Mouse (Mus musculus) ovary, postnatal 14 days (tissue): ENCODE results near the gene Wtip.
A peak's percentile ranks its signal among the peaks of the same experiment; 100 is the strongest.
"Not testable (repeated sequence)": the region's sequence is repeated elsewhere in the genome, so short reads cannot be mapped to it uniquely, and the experiment has no call there.

Experiments used
- DNase-seq: peaks from one replicate; pipeline ENCODE4 v3.0.0; 2022; ENCODE audit warnings: low spot score

The Wtip gene

DNA sequence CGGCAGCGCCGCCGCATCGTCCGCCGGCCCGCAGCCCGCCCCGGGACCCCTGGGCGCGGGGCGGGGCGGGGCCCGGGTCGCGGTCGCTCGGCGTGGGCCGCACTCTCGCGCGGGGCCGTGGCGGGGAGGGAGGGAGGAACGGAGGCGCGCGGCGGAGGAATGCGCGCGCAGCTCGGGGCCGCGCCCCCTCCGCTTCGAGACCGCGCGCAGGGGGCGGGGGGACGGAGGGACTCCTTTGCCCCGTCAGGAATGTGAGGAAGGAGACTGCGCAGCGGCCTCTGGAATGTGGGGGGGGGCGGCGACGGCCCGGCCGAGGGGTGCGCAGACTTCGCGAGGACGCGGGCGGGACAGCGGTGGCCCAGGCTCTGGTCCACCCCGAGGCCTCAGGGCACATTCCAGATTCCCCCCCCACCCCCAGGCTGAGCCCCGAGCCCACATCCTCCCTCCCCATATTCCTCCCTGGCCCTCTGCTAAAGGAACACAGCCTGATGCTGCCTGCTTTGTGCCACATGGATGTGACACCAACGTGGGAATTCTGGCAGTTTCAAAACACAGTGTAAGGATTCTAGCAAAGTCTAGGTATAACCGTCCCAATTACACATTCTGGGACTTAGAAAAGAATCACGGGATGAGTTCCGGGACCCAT lies at the start of gene Wtip:
TSS of gene Wtip (minus strand) at position 152 of the 646 bp plus-strand sequence.
- DNase-seq, result peak; percentile 67

DNA sequence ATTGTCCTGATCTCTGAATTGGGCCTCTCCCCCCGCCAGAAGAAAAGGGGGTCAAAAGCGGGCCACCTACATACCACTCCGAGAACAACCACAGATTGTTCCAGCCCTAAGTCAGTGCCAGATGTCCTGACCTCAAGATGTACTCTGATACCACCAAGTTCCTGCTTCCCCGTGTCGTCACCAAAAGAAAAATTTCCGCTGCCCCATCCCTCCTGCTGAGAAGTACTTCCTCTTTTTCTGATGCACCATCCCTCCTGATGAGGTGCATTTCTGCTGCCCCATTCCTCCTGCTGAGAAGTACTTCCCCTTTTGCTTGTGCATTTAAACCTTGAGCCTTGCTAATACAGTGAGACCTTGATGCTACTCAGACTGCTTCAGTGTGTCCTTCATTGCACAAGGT lies 43.2 kb upstream of the Wtip start:
- not testable (repeated sequence) for DNase-seq

- no peak for DNase-seq
These were observed 39.2 kb upstream of the Wtip start for GRCm38 (mm10) chr7:34172251-34172650.

DNA sequence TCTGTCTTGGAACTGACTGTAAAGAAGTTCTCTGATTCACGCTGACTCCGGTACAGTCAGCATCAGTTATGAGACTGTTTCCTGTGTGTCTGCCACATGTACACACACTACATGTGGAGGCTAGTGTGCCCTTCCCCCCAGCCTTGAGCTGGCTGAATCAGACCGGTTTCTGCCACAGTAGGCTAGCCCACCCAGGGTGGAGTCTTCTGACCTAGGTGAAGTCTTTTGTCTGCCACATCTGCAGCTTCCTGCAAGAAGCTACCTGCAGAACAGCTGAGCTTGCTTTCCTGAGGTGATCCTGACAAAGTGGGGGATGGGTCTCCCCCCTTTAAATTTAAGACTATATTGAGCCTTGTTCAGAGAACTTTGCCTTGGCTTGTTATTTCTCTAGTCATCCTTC lies 36.4 kb upstream of the Wtip start, which contains the start of gene Uba2:
TSS of gene Uba2 (minus strand) at position 146 of the 400 bp plus-strand sequence.
- no peak for DNase-seq

GRCm38 (mm10) chr7:34168470-34169251 lies 35.6 kb upstream of the Wtip start:
- peak; percentile 92 for DNase-seq

DNA sequence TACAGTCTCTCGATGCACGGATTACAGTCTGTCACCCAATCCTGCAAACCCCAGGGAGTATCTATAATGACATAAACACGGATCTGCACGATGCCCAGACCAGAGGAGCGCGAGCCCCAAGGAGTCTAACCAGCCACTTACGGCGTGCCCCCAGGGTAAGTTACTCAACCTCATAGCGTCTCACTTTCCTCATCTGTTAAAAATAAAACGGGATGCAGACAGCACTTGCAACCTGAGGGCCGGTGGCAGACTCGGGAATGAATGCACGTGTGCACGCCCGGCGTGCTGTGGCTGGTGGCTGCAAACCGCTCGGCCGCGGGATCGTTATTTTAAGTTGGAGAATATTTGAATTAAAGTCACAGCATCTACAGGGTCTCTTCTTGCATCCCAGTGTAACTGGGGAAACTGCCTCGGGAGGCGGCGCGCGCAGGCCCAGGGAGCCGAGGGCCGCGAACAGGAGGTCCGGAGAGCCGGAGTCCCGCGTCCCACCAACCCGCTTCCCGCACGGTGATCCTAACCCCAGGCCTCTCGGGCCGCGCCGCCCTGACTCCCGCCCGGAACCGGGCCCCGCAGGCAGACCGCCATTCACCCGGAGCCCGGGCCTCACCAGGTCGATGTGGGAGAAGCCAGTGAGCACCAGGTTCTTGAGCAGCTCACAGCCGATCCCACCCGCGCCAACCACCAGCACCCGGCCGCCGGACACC lies 34.9 kb upstream of the Wtip start:
- DNase-seq, result no peak

DNA sequence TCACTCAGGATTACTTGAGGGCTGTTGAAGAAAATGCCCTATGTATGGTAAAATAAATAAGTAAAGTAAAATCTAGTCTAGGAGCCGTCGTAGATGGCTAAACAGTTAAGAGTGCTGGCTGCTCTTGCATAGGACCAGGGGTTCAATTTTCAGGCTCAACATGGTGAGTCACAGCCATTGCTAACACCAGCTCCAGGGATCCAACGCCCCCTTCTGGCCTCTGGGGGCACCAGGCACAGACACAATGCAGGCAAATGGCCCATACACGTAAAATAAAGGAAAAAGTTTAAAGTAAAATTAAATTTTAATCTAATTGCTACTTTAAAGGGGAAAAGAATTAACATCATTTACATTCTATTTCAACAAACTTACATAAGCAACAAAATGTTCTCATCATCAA lies 33.8 kb upstream of the Wtip start:
- no peak for DNase-seq

DNA sequence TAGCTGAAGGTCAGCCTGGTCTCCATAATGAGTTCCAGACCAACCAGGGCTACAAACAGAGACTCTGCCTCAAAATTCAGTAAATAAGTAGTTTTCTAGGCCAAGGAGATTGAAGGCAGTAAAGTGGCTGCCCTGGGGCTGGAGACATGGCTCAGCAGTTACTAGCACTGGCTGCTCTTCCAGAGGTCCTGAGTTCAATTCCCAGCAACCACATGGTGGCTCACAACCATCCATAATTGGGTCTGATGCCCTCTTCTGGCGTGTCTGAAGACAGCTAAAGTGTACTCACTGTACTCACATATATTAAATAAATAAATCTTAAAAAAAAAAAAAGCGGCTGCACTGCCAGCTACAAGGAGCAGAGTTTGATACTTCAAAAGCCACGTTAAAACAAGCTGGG lies 32.9 kb upstream of the Wtip start:
- no peak for DNase-seq

- DNase-seq, result no peak
These were observed 31.6 kb upstream of the Wtip start for GRCm38 (mm10) chr7:34164671-34165070.

- DNase-seq, result no peak
These were observed 26.1 kb upstream of the Wtip start for GRCm38 (mm10) chr7:34159167-34159566.

GRCm38 (mm10) chr7:34157994-34158393 lies 24.9 kb upstream of the Wtip start:
- DNase-seq, result no peak

GRCm38 (mm10) chr7:34147193-34147592 lies 14.1 kb upstream of the Wtip start:
- DNase-seq, result no peak

DNA sequence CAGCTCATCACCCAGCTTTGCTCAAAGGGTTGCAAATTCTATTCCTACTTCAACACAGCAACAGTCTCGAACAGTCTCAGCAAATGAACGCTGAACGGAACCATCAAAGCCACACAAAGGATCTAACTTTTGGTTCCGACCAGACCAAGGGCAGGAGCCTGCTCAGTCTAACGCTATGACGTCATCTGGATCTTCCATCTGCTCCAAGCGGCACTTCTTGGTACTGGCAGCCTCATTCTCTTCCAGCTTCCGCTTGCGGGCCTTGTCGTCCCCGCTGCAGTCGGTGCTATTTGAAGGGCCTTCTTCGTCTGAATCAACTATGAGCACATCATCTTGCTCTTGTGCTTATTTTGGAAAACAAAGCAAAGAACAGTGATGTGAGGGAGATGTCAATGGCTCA lies 8.1 kb upstream of the Wtip start:
- no peak for DNase-seq

GRCm38 (mm10) chr7:34139493-34139892 lies 6.4 kb upstream of the Wtip start:
- DNase-seq, result no peak

GRCm38 (mm10) chr7:34134336-34134735 lies 1.3 kb upstream of the Wtip start:
- no peak for DNase-seq

DNA sequence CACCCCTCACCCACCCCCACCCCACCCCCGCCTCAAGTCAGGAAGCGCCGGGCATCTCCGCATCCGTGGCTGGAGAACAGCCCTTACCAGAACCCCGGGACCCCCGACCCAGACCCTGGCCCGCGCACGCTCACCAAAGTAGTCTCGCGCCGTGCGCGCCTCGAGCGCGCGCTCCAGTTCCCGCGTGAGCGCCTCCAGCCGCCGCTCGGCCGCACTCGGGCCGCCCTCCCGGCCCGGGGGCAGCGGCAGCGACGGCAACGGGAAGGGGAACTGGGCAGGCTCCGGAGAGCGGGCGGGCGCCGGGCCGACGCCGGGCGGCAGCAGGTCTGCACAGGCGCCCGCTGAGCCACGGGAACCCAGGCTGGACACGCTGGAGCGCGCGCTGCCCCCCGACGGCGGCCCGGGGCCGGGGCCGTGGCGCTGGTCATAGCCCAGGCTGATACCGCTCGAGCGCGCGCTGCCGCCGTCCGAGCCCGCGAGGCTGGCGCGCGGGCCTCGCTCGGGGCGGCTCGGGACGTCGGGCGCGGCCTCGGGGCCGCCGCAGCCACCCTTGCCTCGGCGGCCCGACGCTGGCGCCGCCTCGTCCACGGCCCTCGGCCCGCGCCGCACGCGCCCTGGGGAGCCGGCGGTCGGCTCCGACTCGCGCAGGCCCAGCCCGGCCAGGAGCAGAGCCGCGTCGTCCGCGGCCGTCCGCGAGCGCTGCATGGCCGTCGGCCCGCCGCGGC lies 551 bp downstream of the Wtip start:
- DNase-seq, result peak; percentile 13

GRCm38 (mm10) chr7:34131959-34132354 lies 1.1 kb downstream of the Wtip start:
- DNase-seq, result no peak

DNA sequence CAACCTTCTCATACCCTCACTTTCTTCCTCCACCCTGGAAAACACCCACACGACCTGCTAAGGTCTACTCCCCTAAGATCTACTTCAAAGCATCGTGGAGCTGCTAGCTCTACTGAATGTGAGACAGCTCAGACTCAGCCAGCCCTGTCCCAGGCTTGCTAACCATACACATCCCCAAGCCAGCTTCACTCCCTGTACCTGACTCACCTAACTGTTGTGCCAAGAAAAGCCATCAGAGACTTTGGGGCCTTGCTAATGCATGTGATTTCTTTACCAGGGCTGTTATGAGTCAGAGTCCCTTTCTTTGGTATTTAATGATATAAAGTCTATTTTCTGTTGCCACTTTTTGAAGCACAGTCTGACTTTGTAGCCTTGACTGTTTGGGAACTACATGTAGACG lies 1.9 kb downstream of the Wtip start:
- DNase-seq, result no peak

- DNase-seq, result no peak
These were observed 6.8 kb downstream of the Wtip start for GRCm38 (mm10) chr7:34126291-34126690.

DNA sequence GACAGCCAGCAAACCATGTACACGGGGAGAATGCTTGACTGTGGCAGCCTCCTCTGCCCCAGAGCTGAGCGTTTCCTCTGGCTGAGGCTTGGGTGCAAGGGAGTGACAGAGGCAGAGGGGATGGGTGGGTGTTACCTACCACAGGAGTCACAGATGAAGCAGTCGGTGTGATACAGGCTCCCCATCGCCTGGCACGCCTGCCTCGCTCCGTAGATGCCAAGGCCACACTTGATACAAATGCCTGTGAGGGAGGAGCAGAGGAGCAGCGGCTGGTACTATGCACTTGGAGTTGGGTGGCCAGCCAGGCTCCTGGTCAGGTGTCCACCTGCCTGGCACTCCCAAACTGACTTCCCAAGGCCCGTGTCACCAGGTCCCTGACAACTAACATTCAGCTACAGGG lies 7.7 kb downstream of the Wtip start:
- DNase-seq, result no peak

DNA sequence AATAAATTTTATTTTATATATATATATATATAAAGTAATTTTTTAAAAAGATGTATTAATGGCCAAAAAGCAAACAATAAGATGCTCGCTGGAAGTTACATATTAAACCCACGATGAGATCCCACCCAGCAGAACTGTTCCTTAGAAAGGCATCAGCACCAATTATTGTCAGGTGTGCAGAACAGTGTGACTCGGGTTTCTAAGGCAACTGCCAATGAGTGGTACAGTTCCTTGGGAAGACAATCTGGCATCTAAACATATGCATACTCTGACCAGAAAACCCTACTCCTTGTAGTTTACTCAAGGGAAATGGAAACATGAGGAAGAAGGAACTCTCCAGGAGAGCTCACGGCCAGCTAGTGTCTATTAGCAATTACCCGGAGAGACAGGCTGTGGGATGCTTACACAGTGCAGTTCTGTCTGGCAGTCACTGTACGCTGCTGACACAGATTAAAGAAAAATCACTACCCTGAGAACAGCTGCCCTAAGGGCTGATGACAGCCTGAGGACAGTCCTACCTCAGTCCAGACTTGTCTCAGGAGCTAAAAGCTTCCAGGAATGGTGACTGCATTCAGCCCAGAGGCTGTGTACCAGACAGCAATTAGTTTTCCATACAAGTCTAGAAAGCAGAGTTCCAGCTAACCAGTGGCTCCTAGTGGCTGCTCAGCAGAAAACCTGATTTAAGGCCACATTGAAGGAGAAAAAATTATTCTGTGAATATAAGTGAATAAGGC lies 9.9 kb downstream of the Wtip start:
- no peak for DNase-seq

GRCm38 (mm10) chr7:34120636-34121035 lies 12.4 kb downstream of the Wtip start:
- not testable (repeated sequence) for DNase-seq
